Mouse (Mus musculus) heart, adult 2 months (tissue): ENCODE data around the gene Ptdss2. TPM values are rescaled to one million over a fixed set of nuclear protein-coding genes. Genes with fewer than 3 reads are reported as not detected.
A peak's percentile ranks its signal among the peaks of the same experiment; 100 is the strongest.

ENCODE experiments used
- DNase-seq, 2 experiments: peaks; one replicate each; pipeline ENCODE4 v3.0.0; 2021
- H3K27ac ChIP-seq: fragments of 200-600 bp; 2 replicates; pipeline ENCODE4 v1.8.1; 2022
- H3K27me3 ChIP-seq: fragments of 200-500 bp; 2 replicates; pipeline ENCODE4 v1.6.1; 2012; ENCODE audit warnings: mild to moderate bottlenecking, low read length, inconsistent platforms, mixed read lengths; ENCODE audit not compliant: control insufficient read depth, insufficient read depth
- H3K36me3 ChIP-seq: fragments of 200-500 bp; 2 replicates; pipeline ENCODE4 v1.6.1; 2012; ENCODE audit warnings: low read length, inconsistent platforms; ENCODE audit not compliant: control insufficient read depth, insufficient read depth
- H3K4me1 ChIP-seq: fragments of 200-500 bp; 2 replicates; pipeline ENCODE4 v1.6.1; 2011; ENCODE audit warnings: low read length; ENCODE audit not compliant: control insufficient read depth, insufficient read depth
- H3K4me3 ChIP-seq: fragments of 200-600 bp; 2 replicates; pipeline ENCODE4 v1.8.1; 2022
- H3K79me2 ChIP-seq: fragments of 200-500 bp; replicated peaks from 2 replicates; pipeline ENCODE4 v1.6.1; 2012; ENCODE audit warnings: mild to moderate bottlenecking, inconsistent platforms, low read length, moderate library complexity, mixed read lengths; ENCODE audit not compliant: control insufficient read depth, insufficient read depth
- H3K9ac ChIP-seq: fragments of 200-500 bp; 2 replicates; pipeline ENCODE4 v1.6.1; 2012; ENCODE audit warnings: low read depth, mild to moderate bottlenecking, control low read depth, inconsistent platforms, low read length, mixed read lengths
- CTCF ChIP-seq: fragments of 200-600 bp; IDR thresholded peaks from 2 replicates; pipeline ENCODE4 v1.8.1; 2022; ENCODE audit warnings: antibody characterized with exemption, mild to moderate bottlenecking, moderate library complexity
- EP300 ChIP-seq: fragments of 200-500 bp; IDR thresholded peaks from 2 replicates; pipeline ENCODE4 v1.6.1; 2011; ENCODE audit warnings: low read depth, low read length, control low read depth; ENCODE audit not compliant: insufficient read depth
- POLR2A ChIP-seq: fragments of 200-500 bp; IDR thresholded peaks from 2 replicates; pipeline ENCODE4 v1.6.1; 2011; ENCODE audit warnings: mild to moderate bottlenecking, low read depth, low read length, control low read depth; ENCODE audit not compliant: insufficient read depth
- WGBS: fragments of 180-500 bp; shearing (Covaris S2); methylation state at CpG from one replicate; pipeline ENCODE4 v1.1.7; 2018; 5-methylcytosine and 5-hydroxymethylcytosine counted together
- intact Hi-C: fragments of 180-260 bp; cut with DNase I; formaldehyde crosslinking; loops from one replicate; pipeline ENCODE4 v1.15.1; 2025
- polyA plus RNA-seq: library from polyadenylated mRNA; depleted of rRNA; stranded (reverse); fragments of >200 nt; gene quantifications from 2 replicates; pipeline ENCODE4 v1.2.3, GENCODE M21; 2012
- total RNA-seq, 2 experiments: library from RNA; stranded (reverse); gene quantifications; 2 replicates each; pipeline ENCODE4 v1.2.3; 2021

Gene Ptdss2
- total and polyA plus RNA-seq, 3 experiments, result 22.4 to 29.7 (median 25.9) TPM

GRCm38 (mm10) chr7:141172116-141173006 lies 50.2 kb downstream of the Ptdss2 start, which contains the start of gene Rnh1:
TSS of gene Rnh1 (minus strand) at chr7:141172857.
- DNase-seq, result peak; percentile 91 to 94
- intact Hi-C loops, result loop anchor here (2.0 to 5.0 kb wide), 3 partner anchors 50 to 315 kb away; partner anchors contain the start of genes Bet1l, Gm45785, Ptdss2 and Ric8a
- H3K27ac ChIP-seq, result peak within 1 kb of the TSS; percentile 98
- WGBS, result 2% methylated on average over 55 of the region's 55 CpGs
- TF ChIP-seq POLR2A, result peak; percentile 98
- TF ChIP-seq EP300, result peak; percentile 68; the same call in 1 of the 2 replicates
- no peak for TF ChIP-seq CTCF
- H3K4me1 ChIP-seq, result peaks cover 12% of the 10 kb centered on the region
- peak within 1 kb of the TSS; percentile 70 for H3K9ac ChIP-seq
- H3K27me3 ChIP-seq, result no peaks in the 10 kb centered on the region
- no peaks in the 10 kb centered on the region for H3K36me3 ChIP-seq
- peak within 1 kb of the TSS; percentile 83 for H3K4me3 ChIP-seq
- H3K79me2 ChIP-seq, result no peaks in the 10 kb centered on the region

- WGBS, result 79% methylated on average over 5 of the region's 5 CpGs
- Histone ChIP-seq H3K4me3 (peak overlapping the region; percentile 83), H3K79me2 (no peaks in the 10 kb centered on the region), H3K36me3 (no peaks in the 10 kb centered on the region), H3K4me1 (peaks cover 7% of the 10 kb centered on the region), H3K27ac (peak overlapping the region; percentile 98), H3K27me3 (no peaks in the 10 kb centered on the region), H3K9ac (no peak overlapping the region)
- DNase-seq, result no peak
- TF ChIP-seq POLR2A, result no peak
- no peak for TF ChIP-seq CTCF
- no peak for TF ChIP-seq EP300
- intact Hi-C loops, result loop anchor here (2.0 to 5.0 kb wide), 3 partner anchors 51 to 316 kb away; partner anchors contain the start of genes Bet1l, Gm45785, Ptdss2 and Ric8a
Observed at GRCm38 (mm10) chr7:141173323-141173850, 51.2 kb downstream of the Ptdss2 start.

- TF ChIP-seq POLR2A, result no peak
- TF ChIP-seq EP300, result no peak
- peak; percentile 22 for TF ChIP-seq CTCF
- no peaks in the 10 kb centered on the region for H3K27me3 ChIP-seq
- H3K36me3 ChIP-seq, result no peaks in the 10 kb centered on the region
- no peak overlapping the region for H3K4me3 ChIP-seq
- no peaks in the 10 kb centered on the region for H3K79me2 ChIP-seq
- peaks cover 3% of the 10 kb centered on the region for H3K4me1 ChIP-seq
- no peak overlapping the region for H3K27ac ChIP-seq
- WGBS, result 88% methylated on average over 4 of the region's 4 CpGs
- intact Hi-C loops, result loop anchor here (2.0 to 5.0 kb wide), 4 partner anchors 103 to 328 kb away; partner anchors contain the start of genes Odf3 and Scgb1c1
- DNase-seq, result no peak
- H3K9ac ChIP-seq, result no peak overlapping the region
Observed at GRCm38 (mm10) chr7:141175068-141175467, 52.9 kb downstream of the Ptdss2 start.

- peak; percentile 97 for TF ChIP-seq EP300
- peak; percentile 86 for TF ChIP-seq CTCF
- no peak for TF ChIP-seq POLR2A
- H3K27me3 ChIP-seq, result no peaks in the 10 kb centered on the region
- H3K79me2 ChIP-seq, result no peaks in the 10 kb centered on the region
- WGBS, result under 1% methylated on average over 8 of the region's 8 CpGs
- intact Hi-C loops, result loop anchor here (1.0 to 5.0 kb wide), 4 partner anchors 84 to 329 kb away; partner anchors contain the start of genes Odf3 and Scgb1c1
- H3K4me1 ChIP-seq, result peaks cover 3% of the 10 kb centered on the region
- no peak overlapping the region for H3K4me3 ChIP-seq
- no peaks in the 10 kb centered on the region for H3K36me3 ChIP-seq
- DNase-seq, result peak; percentile 84 to 85
- no peak overlapping the region for H3K9ac ChIP-seq
- no peak overlapping the region for H3K27ac ChIP-seq
Observed at GRCm38 (mm10) chr7:141176173-141176572, 54.0 kb downstream of the Ptdss2 start.

- 55% methylated on average over 3 of the region's 3 CpGs for WGBS
- no peak for DNase-seq
- H3K27ac ChIP-seq, result no peak overlapping the region
- H3K36me3 ChIP-seq, result no peaks in the 10 kb centered on the region
- H3K4me3 ChIP-seq, result no peak overlapping the region
- peaks cover 9% of the 10 kb centered on the region for H3K4me1 ChIP-seq
- H3K27me3 ChIP-seq, result no peaks in the 10 kb centered on the region
- intact Hi-C loops, result no loop called here
- TF ChIP-seq EP300 (no peak), CTCF (no peak), POLR2A (no peak)
- H3K79me2 ChIP-seq, result peaks cover under 1% of the 10 kb centered on the region; the same call in 1 of the 2 replicates
- no peak overlapping the region for H3K9ac ChIP-seq
Observed at GRCm38 (mm10) chr7:141188194-141188593, 66.0 kb downstream of the Ptdss2 start.
